Mouse (Mus musculus): Measurements from ENCODE around the gene Oxct2b.

GRCm38 (mm10) chr4:123093869-123094268, 22.2 kb upstream of the Oxct2b start:
- TF ChIP-seq POLR2A (IDR thresholded peaks at IDR 0.05; ENCODE audit: extremely low read depth, insufficient read depth, low read length): no peak
- no peak for TF ChIP-seq CTCF (IDR thresholded peaks at IDR 0.05; ENCODE audit: extremely low read depth, insufficient read depth, low read length)

All from cortical plate, adult 2 months (tissue).